Mouse (Mus musculus) myocyte (in vitro differentiated cells): ENCODE data around the gene Kdm1a.

ENCODE experiments used
- E2F4 ChIP-seq: IDR thresholded peaks from one replicate; pipeline ENCODE4 v1.6.1; 2011; ENCODE audit warnings: mild to moderate bottlenecking, control low read depth, moderate library complexity; ENCODE audit not compliant: insufficient read depth
- MAX ChIP-seq: IDR thresholded peaks from one replicate; pipeline ENCODE4 v1.6.1; 2011; ENCODE audit warnings: low read depth, mild to moderate bottlenecking, control low read depth

GRCm38 (mm10) chr4:136602568-136602967, at the start of gene Kdm1a:
- TF ChIP-seq MAX (no peak), E2F4 (no peak)
